Mouse (Mus musculus) B cell, adult (primary cell): ENCODE results near the gene 1700007K13Rik. TPM values are rescaled to one million over a fixed set of nuclear protein-coding genes. Genes with fewer than 3 reads are reported as not detected.

Experiments used
- total RNA-seq: library from RNA; stranded (reverse); gene quantifications from 4 replicates; pipeline ENCODE4 v1.2.4, GENCODE M21; 2023; ENCODE audit not compliant: inconsistent age

1700007K13Rik gene
- total RNA-seq = not detected in 4 replicates

DNA sequence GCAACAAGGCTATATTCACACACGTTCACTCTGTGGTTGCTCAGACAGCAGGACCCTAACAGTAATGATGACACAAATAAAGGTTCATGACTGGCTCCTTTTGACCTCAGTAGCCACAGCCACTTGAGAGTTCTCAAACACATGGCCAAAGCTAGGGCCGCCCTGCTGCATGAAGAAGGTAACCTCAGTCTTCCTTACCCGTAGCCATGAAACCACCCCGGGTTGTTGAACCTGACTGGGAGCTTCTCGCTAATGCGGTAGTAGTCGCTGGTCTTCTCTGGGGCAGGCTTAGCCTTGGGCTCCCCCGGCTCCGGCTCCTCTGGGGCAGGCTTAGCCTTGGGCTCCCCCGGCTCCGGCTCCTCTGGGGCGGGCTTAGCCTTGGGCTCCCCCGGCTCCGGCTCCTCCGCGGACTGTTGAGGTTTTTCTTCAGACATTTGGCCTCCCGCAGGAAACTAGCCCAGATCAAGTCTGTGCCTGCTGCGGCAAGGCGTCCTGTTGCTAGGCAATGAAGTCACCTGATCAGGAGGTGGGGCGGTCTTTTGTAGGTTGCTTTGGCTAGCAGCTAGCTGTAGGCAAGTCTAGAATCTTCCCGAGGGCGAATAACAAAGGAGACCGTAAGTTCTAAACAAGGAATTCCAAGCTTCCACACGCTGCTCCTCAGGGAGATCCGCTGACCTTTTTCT is at the start of gene 1700007K13Rik:
TSS of gene 1700007K13Rik (minus strand) at position 497 of the 683 bp plus-strand sequence.

DNA sequence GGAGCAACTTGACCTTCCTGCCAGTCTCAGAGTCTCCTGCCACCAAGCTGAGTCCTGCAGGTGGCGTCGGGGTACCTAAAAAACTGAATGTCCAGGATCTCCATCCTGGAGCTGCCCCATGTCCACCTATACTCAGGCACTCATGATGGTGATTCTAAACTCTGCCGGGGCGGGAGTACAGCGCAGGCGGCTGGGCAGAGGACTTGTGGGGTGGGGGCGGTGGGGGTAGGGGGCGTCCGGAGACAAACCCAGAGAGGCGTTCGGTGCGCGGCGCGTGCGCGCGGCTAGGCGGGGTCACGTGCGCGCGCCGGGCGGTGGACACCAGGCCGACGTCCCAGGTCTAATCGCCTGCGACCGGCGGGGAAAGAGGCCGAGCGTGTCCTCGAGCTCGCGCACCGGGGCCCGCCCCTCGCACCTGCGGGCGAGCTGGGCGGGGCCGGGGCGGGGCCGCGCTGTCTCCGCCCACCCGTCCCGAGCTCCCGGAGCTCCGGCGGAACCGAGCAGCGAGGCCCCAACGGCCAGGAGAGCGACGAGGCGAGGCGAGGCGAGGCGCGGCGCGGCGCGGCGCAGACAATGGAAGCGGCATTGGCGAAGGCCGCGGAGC is 46.8 kb upstream of the 1700007K13Rik start, which contains the start of gene Ralgds:
TSS of gene Ralgds (plus strand) at position 328 of the 604 bp plus-strand sequence.

DNA sequence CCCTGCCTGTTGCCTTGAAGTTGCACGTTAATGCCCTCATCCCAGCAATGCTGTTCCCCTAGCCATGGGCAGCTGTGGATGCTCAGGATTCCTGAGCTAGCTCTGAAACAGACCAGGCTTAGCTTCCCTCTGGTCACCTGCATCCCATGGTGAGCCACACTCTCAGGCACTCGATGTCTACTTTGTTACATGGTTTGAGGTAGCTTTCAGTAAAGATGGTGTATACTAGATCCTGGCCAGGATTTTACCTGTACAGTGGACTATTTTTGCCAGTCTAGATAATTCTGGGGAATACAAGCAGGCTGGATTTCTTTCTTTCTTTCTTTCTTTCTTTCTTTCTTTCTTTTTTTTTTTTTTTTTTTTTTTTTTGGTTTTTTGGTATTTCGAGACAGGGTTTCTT is 39.7 kb upstream of the 1700007K13Rik start, which contains the start of gene Gm10134:
TSS of gene Gm10134 (plus strand) at position 301 of the 400 bp plus-strand sequence.

DNA sequence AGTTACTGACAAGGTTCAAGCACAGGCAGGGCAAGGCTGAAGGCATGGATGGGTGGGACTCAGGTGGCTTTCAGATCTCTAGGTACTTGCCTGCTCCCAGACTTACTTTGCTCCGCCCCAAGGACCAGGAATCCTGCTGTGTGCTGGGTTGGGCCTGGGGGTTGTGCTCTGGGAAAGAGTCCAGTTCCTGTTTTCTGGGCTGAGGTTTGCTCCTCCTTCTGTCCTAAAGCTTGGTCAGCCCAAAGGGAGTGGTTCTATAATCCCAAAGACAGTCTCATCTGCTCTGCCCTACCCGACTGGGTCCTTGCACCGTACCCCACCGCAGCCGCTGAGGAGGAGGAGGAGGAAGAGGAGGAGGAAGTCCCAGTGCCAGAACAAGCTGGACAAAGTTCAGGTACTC is 30.5 kb upstream of the 1700007K13Rik start, which contains the start of gene Gbgt1:
TSS of gene Gbgt1 (plus strand) at position 221 of the 400 bp plus-strand sequence.

DNA sequence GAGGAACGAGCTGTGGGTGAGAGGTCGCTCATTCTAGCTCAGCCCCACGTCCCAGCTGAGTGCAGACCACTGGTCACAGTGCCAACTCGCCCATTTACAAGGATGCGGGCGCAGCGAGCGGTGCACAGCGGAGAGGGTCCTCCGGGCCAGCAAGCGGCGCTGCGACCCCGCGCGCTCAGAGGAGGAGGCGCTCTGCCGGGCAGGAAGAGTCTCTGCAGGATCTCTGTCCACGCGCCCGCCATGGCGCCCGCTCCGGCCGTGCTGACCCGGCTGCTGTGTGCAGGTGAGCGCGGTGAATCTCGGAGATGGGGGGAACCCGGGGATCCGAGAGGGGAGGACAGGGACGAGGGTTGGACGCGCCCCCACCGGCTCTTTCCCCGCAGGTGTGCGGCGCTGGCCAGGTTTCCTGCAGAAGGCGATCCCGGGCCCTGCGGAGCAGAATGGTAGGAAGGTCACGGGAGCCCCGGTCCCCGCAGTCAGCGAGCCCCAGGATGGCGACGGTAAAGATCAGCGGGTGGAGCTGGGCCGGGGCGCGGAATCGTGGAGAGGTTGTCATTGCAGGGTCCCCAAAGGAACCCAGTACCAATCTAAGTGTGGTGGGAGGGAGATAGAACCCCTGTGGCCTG is 1.8 kb upstream of the 1700007K13Rik start, which contains the start of gene Mrps2:
TSS of gene Mrps2 (plus strand) at position 207 of the 626 bp plus-strand sequence.

DNA sequence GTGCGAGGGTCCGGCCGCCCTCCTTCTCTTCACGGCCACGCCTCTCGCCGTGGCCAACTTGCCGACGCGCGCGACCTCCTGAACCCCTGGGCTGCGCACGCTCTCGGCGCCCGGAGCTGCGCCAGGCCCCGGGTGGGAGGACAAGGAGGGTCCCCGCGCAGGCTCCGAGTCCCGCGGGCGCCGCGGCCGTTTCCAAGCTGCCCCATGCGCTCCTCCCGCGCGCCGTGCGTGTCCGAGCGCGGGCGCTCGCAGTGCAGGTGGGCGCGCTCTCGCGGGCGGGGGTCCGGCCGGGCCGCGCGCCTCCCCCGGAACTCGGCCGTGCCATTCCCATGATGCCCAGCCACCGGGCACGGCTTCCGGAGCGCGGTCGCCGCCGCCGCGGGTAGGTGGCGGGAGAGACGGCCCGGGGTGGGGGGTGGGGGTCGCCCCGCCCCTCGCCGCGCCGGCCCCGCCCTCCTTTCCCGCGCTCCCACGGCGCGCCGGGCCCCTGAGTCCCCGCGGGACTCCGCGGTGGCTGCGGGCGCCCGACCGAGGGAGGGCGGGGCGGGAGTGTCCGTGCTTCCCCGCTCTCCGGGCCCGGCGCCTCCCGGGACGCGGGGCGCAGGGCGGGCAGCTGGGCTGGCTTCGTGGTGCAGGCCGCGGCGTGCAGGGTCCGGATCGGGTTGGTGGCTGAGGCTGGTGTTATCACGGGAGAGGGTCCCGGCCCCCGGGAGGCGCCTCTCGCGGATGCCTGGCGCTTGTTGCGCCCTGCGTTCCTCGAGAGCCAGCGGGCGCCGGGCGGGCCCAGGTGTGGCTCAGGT is 19.4 kb downstream of the 1700007K13Rik start, which contains the start of gene Ppp1r26:
TSS of gene Ppp1r26 (plus strand) at position 286 of the 800 bp plus-strand sequence.

Other genes with a start within 250 kb of the 1700007K13Rik start
- 0.67 TPM in 1 of 4 replicates, not detected in the others for gene Ppp1r26, start 19.5 kb downstream of the 1700007K13Rik start, total RNA-seq
- 21.4 to 23.5 TPM (median 22.5 TPM) in 4 replicates for gene Mrps2, start 1.7 kb upstream of the 1700007K13Rik start, total RNA-seq
- 0.71 TPM in 1 of 4 replicates, not detected in the others for gene Gbgt1, start 30.6 kb upstream of the 1700007K13Rik start, total RNA-seq
- not detected in 4 replicates for gene Gm10134, start 39.8 kb upstream of the 1700007K13Rik start, total RNA-seq
- 131 to 160 TPM (median 147 TPM) in 4 replicates for gene Ralgds, start 46.8 kb upstream of the 1700007K13Rik start, total RNA-seq
- 0.24 to 1.7 TPM (median 0.90 TPM) in 3 of 4 replicates, not detected in the other for gene Cel, start 97.1 kb upstream of the 1700007K13Rik start, total RNA-seq
- 25.5 to 30.6 TPM (median 29.3 TPM) in 4 replicates for gene Gtf3c5, start 117.4 kb upstream of the 1700007K13Rik start, total RNA-seq
- 0.30 TPM in 1 of 4 replicates, not detected in the others for gene Gfi1b, start 155.7 kb upstream of the 1700007K13Rik start, total RNA-seq
- gene Tsc1, start 174.9 kb upstream of the 1700007K13Rik start, total RNA-seq = 44.6 to 53.3 TPM (median 48.0 TPM) in 4 replicates
- 1.4 to 3.9 TPM (median 2.1 TPM) in 3 of 4 replicates, not detected in the other for gene Spaca9, start 233.4 kb upstream of the 1700007K13Rik start, total RNA-seq
- gene Ak8, start 233.8 kb upstream of the 1700007K13Rik start, total RNA-seq = 0.60 to 1.7 TPM (median 1.3 TPM) in 4 replicates